Comparison of ENCODE assay signal across 7 mouse cellular contexts in the genomic region with DNA sequence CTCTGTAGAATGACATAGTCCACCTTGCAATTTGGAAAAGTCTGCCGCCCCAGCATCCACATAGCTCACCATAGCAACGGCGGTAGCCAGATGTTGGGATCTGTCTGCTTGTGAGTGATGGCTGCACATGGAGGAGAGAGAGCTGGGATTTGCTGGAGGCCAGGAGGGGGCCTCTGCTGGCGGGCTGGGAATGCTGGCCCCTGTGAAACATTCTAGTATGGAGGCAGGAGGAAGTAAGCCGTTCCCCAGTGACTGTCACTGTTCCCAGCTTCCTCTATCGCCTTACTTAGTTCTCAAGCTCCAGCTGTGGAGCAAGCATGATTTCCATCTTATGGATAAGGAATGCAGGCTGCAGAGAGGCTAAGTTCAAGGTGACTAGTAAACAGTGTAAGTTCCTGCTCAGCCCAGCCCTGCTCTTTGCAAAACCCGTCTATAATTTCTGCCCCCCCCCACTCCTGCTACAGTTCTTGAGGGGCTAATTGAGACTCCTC. TPM values are rescaled to one million over a fixed set of nuclear protein-coding genes. Genes with fewer than 3 reads are reported as not detected.
A peak's percentile ranks its signal among the peaks of the same experiment; 100 is the strongest.
DNase-seq lines count a peak whose midpoint lies in the region; ATAC-seq and TF ChIP-seq lines count a peak whose summit lies in the region.

No protein-coding gene starts in this region.

- H3K9me3 ChIP-seq in heart, postnatal 0 days (replicated peaks; ENCODE audit: control insufficient read depth, low read length) = no peaks in the 10 kb centered on the region

- ATAC-seq in common myeloid progenitor, adult 5-6 weeks (replicated peaks; ENCODE audit: low read depth, poor library complexity, severe bottlenecking) = peak; percentile 48; the same call in 1 of the 2 replicates
- peak; percentile 77 for ATAC-seq in heart, postnatal 0 days (ENCODE audit: insufficient read depth, low read depth)

- H3K27me3 ChIP-seq in heart, postnatal 0 days (ENCODE audit: control insufficient read depth, insufficient read depth, low read length) = no peaks in the 10 kb centered on the region

- TF ChIP-seq CTCF in heart, postnatal 0 days (IDR thresholded peaks at IDR 0.05; ENCODE audit: low read depth) = no peak

- peak; percentile 61 for DNase-seq in embryo, embryonic 11.5 days (ENCODE audit: low read depth, low spot score)
- DNase-seq in heart, postnatal 0 days (ENCODE audit: low spot score) = no peak
- peak; percentile 88 for DNase-seq in mesoderm, embryonic 11.5 days (ENCODE audit: low read depth, low spot score)
- no peak for DNase-seq in thymus, postnatal 14 days
- DNase-seq in adrenal gland, adult 8-10 months = no peak
- no peak for DNase-seq in thymus, adult 18-20 months

- H3K27ac ChIP-seq in heart, postnatal 0 days (ENCODE audit: low read depth) = peak overlapping the region; percentile 47

- 15% methylated on average over 7 of the region's 7 CpGs for WGBS in heart, postnatal 0 days

- peaks cover 13% of the 10 kb centered on the region; the same call in 1 of the 2 replicates for H3K4me1 ChIP-seq in heart, postnatal 0 days (ENCODE audit: control insufficient read depth, insufficient read depth)

- H3K36me3 ChIP-seq in heart, postnatal 0 days (replicated peaks; ENCODE audit: control insufficient read depth, insufficient read depth, low read length) = peaks cover 44% of the 10 kb centered on the region

- no peak for TF ChIP-seq EP300 in heart, postnatal 0 days (IDR thresholded peaks at IDR 0.05; ENCODE audit: low read depth)

- H3K4me3 ChIP-seq in heart, postnatal 0 days (ENCODE audit: low read depth, low read length) = no peak overlapping the region

- H3K9ac ChIP-seq in heart, postnatal 0 days (replicated peaks; ENCODE audit: low read depth, low read length) = no peak overlapping the region

- no peak overlapping the region for H3K4me2 ChIP-seq in heart, postnatal 0 days (ENCODE audit: low read depth, low read length)

RNA-seq across cellular contexts. Expression of a gene that starts 37.6 kb away (rescaled TPM):
- total RNA-seq in common myeloid progenitor, adult 5-6 weeks (2017) = 23.7 and 24.7 TPM in 2 replicates
- total RNA-seq in heart, postnatal 0 days (2014; rRNA removed; ENCODE audit: low replicate concordance) = 31.7 and 32.8 TPM in 2 replicates
- 71.5 and 76.0 TPM in 2 replicates for polyA plus RNA-seq in heart, postnatal 0 days (2015; fragmentation: Nextera tagmentation; extraction: Ambion mirVana)
- total RNA-seq in adrenal gland, adult 8-10 months (2022) = 10 to 100 TPM; 35.5 to 81.6 (median 56.9) TPM

Comparison
In these comparisons a context has a peak if more than half of its experiments do, and no peak if none do; other contexts are left out.
1. DNase-seq: peak in embryo, embryonic 11.5 days (single experiment) and mesoderm, embryonic 11.5 days (single experiment); none in heart, postnatal 0 days (single experiment), thymus, postnatal 14 days (single experiment), adrenal gland, adult 8-10 months (single experiment) and thymus, adult 18-20 months (0 of 2).